Mouse (Mus musculus): Measurements from ENCODE around the gene Enpp5. TPM values are rescaled to one million over a fixed set of nuclear protein-coding genes. Genes with fewer than 3 reads are reported as not detected.

Enpp5 gene
- polyA plus RNA-seq (2015; fragmentation: Nextera tagmentation; extraction: Ambion mirVana): 7.0 and 8.0 TPM in 2 replicates

DNA sequence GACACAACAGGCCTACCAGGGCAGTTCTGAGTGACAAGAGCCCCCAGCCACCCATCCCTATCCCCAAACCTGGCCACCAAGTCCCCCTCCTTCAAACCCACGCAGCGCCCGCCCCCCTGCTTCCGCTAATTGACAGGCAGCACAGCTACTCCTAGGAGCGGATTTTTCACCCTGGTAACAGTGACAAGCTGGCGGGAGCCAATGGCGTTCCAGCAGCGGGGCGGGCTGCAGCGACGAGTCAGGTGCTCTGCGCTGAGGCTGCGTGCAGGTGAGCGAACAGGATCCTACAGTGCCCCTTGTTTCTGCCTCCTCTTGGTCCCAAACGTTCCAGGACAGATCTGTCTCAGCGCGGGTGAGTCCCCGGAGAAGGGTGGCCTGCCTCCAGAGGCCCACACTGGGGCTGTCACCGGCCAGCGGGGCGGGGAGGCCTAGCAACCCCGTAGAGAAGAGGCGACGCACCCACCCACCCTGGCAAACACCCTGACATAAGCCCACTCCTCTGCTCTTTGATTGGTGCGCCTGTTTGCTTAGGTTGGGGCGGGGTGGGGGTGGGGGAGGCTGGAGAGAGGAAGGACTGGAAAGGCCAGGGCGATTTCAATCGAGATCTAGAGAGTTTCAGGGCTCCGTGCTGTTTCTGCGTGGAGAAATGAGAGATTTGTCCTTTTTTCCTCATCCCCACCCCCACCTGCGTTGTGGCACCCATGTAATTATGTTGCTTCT is at the start of gene Enpp5:
Gene Enpp5, plus strand, starts transcription at position 183 of the 720 bp plus-strand sequence.
- under 1% methylated on average over 31 of the region's 31 CpGs for WGBS (ENCODE audit: insufficient replicate concordance)
- Histone ChIP-seq H3K9ac (peak within 1 kb of the TSS; percentile 28; the same call in 1 of the 2 replicates), H3K36me3 (replicated peaks) (no peaks in the 10 kb centered on the region), H3K4me1 (replicated peaks) (peaks cover 9% of the 10 kb centered on the region; the same call in 1 of the 2 replicates), H3K9me3 (replicated peaks) (no peaks in the 10 kb centered on the region), H3K27ac (replicated peaks) (peak within 1 kb of the TSS; percentile 76), H3K4me3 (replicated peaks) (peak within 1 kb of the TSS; percentile 60), H3K27me3 (no peaks in the 10 kb centered on the region), H3K4me2 (peak within 1 kb of the TSS; percentile 75)
- ATAC-seq (ENCODE audit: insufficient read depth): peak; percentile 88

DNA sequence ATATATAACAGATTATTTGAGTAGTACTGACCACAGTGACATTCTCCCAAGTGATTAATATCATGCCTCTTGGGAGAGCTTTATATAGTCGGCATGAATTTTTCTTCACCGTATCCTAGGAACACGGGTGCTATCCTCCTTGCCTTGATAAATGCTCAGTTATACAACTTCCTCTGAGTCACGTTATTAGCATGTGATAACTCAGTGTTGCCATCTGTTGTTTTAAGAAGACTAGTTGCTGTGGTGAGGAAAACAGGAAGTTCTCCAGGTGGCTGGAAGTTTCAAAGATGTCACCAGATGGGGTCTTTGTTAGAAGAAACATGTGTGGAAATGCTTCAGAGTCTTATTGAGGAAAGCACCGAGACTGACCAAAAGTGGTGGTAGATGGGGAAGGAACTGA is 49.0 kb upstream of the Enpp5 start:
- Histone ChIP-seq H3K36me3 (replicated peaks) (no peaks in the 10 kb centered on the region), H3K27me3 (no peaks in the 10 kb centered on the region), H3K4me3 (replicated peaks) (no peak overlapping the region), H3K9me3 (replicated peaks) (no peaks in the 10 kb centered on the region), H3K9ac (no peak overlapping the region), H3K4me2 (no peak overlapping the region), H3K27ac (replicated peaks) (no peak overlapping the region), H3K4me1 (replicated peaks) (no peaks in the 10 kb centered on the region)
- 32% methylated on average over 5 of the region's 5 CpGs for WGBS (ENCODE audit: insufficient replicate concordance)
- ATAC-seq (ENCODE audit: insufficient read depth): no peak

DNA sequence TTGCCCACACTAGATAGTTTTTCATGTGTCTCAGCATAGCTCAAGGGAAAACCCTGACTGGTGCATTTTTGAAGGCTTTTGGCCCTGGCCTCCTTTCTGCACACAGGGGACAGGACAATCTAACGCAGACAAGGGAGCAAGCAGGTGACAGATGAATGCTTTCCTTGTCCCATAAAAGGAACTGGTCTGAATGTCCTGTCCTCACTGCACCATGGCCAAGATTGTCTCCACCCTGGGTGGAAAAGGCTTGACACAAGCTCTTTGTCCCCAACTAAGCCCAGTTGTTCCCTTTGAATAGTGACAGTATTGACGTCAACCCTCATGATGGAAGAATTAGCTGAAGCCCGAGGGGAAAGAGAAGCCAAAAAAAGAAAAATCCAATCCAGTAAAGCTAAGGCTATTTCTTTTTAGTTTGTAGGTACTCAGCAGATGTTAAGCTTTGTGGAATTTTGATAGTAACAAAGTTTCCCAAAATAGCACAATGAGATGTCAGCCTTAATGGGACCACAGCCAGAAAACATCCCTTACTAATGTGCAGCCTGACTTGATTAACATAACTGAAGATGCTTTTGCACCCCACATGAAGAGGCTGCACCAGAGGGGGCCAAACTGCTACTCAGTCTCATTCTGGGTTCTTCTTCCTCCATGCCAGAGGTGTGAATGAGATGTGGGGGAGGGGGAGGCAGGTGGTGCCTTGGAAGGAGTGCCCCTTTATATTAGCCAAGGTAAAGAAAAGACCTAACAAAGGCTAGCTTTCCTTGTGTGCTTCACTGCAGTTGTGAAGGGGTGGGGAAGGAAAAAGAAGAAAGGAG is 47.6 kb upstream of the Enpp5 start:
- H3K36me3 ChIP-seq (replicated peaks): no peaks in the 10 kb centered on the region
- ATAC-seq (ENCODE audit: insufficient read depth): no peak
- no peaks in the 10 kb centered on the region for H3K9me3 ChIP-seq (replicated peaks)
- no peak overlapping the region for H3K9ac ChIP-seq
- no peaks in the 10 kb centered on the region for H3K4me1 ChIP-seq (replicated peaks)
- H3K27me3 ChIP-seq: no peaks in the 10 kb centered on the region
- H3K4me2 ChIP-seq: no peak overlapping the region
- 67% methylated on average over 3 of the region's 3 CpGs for WGBS (ENCODE audit: insufficient replicate concordance)
- H3K4me3 ChIP-seq (replicated peaks): no peak overlapping the region
- H3K27ac ChIP-seq (replicated peaks): no peak overlapping the region

DNA sequence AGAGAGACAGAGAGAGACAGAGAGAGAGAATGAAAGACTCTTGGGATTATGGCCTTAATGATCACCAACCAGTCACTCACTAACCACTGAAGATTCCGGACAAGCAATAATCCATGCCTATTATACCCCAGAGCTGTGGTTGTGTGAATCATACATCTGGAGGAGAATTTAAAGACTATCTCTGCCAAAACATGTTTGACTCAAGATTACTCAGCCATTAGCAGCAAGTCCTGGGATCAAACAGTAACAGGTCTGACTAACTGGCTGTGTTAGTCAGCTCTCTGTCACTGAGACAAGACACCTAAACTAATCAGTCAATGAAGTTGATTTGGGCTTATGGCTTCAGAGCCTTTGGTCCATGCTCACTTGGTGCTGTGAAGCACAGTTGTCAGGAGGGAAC is 43.6 kb upstream of the Enpp5 start:
- Histone ChIP-seq H3K36me3 (replicated peaks) (no peaks in the 10 kb centered on the region), H3K9me3 (replicated peaks) (no peaks in the 10 kb centered on the region), H3K4me2 (no peak overlapping the region), H3K27me3 (no peaks in the 10 kb centered on the region), H3K27ac (replicated peaks) (no peak overlapping the region), H3K4me3 (replicated peaks) (no peak overlapping the region), H3K4me1 (replicated peaks) (no peaks in the 10 kb centered on the region), H3K9ac (no peak overlapping the region)
- WGBS (ENCODE audit: insufficient replicate concordance): 62% methylated on average over 1 of the region's 1 CpGs
- ATAC-seq (ENCODE audit: insufficient read depth): no peak

DNA sequence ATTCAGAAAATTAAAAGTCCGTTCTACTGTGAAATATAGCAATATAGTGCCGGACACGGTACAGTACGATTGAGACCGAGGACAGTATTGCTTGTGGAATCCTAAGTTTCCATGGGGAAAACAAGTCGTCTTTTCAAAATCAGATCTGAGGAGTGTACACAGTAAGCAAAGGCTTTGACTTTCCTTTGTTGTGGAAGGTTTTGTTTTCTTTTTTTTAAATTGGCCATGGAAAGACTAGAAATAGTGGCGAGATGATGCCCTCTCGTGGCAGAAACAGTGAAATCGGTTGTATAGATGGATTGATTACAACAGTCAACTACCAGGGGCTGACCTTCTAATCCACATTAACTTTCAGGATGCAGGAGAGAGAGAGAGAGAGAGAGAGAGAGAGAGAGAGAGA is 40.0 kb upstream of the Enpp5 start:
- H3K9ac ChIP-seq: no peak overlapping the region
- H3K4me2 ChIP-seq: no peak overlapping the region
- no peak overlapping the region for H3K27ac ChIP-seq (replicated peaks)
- no peaks in the 10 kb centered on the region for H3K9me3 ChIP-seq (replicated peaks)
- 55% methylated on average over 9 of the region's 9 CpGs for WGBS (ENCODE audit: insufficient replicate concordance)
- H3K4me3 ChIP-seq (replicated peaks): no peak overlapping the region
- no peak for ATAC-seq (ENCODE audit: insufficient read depth)
- H3K27me3 ChIP-seq: no peaks in the 10 kb centered on the region
- no peaks in the 10 kb centered on the region for H3K36me3 ChIP-seq (replicated peaks)
- no peaks in the 10 kb centered on the region for H3K4me1 ChIP-seq (replicated peaks)

DNA sequence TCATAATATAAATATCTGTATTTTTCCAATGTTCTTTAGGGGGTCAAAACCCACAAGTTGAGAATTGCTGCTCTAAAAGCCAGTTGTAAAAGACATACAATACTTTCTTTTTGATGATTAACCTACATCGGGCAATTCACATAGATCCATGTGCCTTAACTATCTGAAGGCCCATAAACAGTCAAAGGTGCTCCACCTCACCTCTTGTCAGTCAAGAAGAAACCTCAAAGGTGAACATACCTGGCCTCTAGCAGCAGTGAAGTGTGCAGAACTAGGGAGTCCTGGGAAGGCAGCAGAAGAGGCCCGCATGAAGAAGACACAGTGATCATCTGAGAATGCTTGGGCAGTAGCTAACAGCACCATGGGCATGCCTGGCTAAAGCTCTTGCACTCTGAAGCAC is 38.2 kb upstream of the Enpp5 start:
- WGBS (ENCODE audit: insufficient replicate concordance): 68% methylated on average over 2 of the region's 2 CpGs
- Histone ChIP-seq H3K9me3 (replicated peaks) (no peaks in the 10 kb centered on the region), H3K27me3 (no peaks in the 10 kb centered on the region), H3K4me1 (replicated peaks) (no peaks in the 10 kb centered on the region), H3K9ac (no peak overlapping the region), H3K36me3 (replicated peaks) (no peaks in the 10 kb centered on the region), H3K4me3 (replicated peaks) (no peak overlapping the region), H3K4me2 (no peak overlapping the region), H3K27ac (replicated peaks) (no peak overlapping the region)
- ATAC-seq (ENCODE audit: insufficient read depth): no peak

DNA sequence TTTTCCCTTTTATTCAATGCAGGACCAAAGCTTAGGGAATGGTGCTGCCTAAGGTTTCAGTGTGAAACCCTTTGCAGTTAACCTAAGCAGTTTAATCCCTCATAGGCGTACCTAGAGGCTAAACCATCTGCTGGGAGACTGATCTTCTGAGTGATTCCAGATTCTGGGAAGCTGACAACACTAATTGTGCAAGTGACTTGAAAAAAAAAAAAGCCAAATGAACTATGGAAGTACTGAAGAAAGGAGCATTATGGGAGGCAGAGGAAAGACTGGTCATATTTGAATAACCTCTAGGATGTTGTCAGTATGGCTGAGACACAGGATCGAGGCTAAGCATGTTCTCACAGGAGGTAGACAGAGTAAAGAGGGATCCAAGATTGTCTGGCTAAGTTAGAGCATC is 36.3 kb upstream of the Enpp5 start:
- H3K27me3 ChIP-seq: no peaks in the 10 kb centered on the region
- no peaks in the 10 kb centered on the region for H3K9me3 ChIP-seq (replicated peaks)
- no peaks in the 10 kb centered on the region for H3K36me3 ChIP-seq (replicated peaks)
- H3K4me3 ChIP-seq (replicated peaks): no peak overlapping the region
- no peak for ATAC-seq (ENCODE audit: insufficient read depth)
- 52% methylated on average over 2 of the region's 2 CpGs for WGBS (ENCODE audit: insufficient replicate concordance)
- H3K4me2 ChIP-seq: no peak overlapping the region
- H3K4me1 ChIP-seq (replicated peaks): no peaks in the 10 kb centered on the region
- no peak overlapping the region for H3K9ac ChIP-seq
- H3K27ac ChIP-seq (replicated peaks): no peak overlapping the region

DNA sequence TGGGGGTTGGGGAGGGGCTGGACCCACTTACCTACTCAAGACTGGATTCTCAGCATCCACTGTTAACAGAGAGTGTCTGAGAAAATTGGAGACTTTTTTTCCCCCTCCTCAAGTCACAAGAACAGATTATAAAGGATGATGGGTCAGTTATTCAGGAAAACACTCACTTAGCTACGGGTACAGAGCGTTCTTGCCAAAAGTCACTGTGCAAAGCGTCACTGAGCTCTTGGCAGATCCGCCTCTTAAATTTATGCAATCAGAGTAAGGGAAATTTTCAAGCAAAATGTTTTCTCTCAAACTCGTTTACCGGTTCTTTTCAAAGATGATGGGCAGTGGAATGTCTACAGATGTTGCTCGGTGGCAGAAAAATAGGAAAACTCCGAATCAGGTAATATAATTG is 35.8 kb upstream of the Enpp5 start:
- ATAC-seq (ENCODE audit: insufficient read depth): no peak
- Histone ChIP-seq H3K27ac (replicated peaks) (no peak overlapping the region), H3K9me3 (replicated peaks) (no peaks in the 10 kb centered on the region), H3K36me3 (replicated peaks) (no peaks in the 10 kb centered on the region), H3K9ac (no peak overlapping the region), H3K4me2 (no peak overlapping the region), H3K4me1 (replicated peaks) (no peaks in the 10 kb centered on the region), H3K27me3 (no peaks in the 10 kb centered on the region), H3K4me3 (replicated peaks) (no peak overlapping the region)
- 63% methylated on average over 8 of the region's 8 CpGs for WGBS (ENCODE audit: insufficient replicate concordance)

DNA sequence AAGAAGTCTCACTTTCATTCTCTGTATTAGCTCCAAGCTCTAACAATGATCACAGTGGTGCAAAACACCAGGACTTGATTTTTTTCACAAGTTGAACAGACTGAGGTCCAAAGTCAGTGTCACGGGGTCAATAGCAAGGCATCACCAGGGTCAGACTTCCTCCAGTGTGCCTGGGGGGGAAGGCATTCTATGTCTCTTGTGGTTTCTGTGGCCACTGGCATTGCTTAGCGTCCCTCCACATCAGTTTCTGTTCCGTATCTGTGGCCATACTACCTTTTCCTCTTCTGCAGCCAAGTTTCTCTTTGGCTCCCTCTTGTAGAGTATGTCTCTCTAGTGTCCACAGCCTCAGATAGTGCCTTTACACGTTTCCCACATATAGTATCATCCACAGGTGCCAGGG is 25.2 kb upstream of the Enpp5 start:
- Histone ChIP-seq H3K27ac (replicated peaks) (no peak overlapping the region), H3K4me3 (replicated peaks) (no peak overlapping the region), H3K4me2 (no peak overlapping the region), H3K36me3 (replicated peaks) (no peaks in the 10 kb centered on the region), H3K9ac (no peak overlapping the region), H3K4me1 (replicated peaks) (peaks cover 4% of the 10 kb centered on the region; the same call in 1 of the 2 replicates), H3K9me3 (replicated peaks) (no peaks in the 10 kb centered on the region), H3K27me3 (no peaks in the 10 kb centered on the region)
- 11% methylated on average over 4 of the region's 4 CpGs for WGBS (ENCODE audit: insufficient replicate concordance)
- ATAC-seq (ENCODE audit: insufficient read depth): no peak

DNA sequence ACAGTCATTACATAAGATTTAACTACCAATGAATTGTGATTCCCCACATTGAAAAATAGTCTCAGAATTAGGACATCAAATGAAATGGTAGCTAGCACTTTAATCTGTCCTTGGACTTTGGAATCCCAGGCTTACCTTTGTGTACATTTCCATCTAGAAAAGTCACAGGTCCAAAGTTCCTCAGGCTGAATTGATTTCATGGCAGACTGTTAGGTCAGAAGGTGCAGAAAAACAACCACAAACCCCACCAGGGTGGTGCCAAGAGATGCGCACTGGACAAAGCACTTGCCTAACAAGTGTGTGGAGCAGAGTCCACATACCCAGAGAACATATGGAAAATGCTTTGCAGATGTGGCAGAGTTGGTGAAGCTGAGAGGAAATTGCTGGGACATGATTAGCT is 21.5 kb upstream of the Enpp5 start:
- Histone ChIP-seq H3K27ac (replicated peaks) (no peak overlapping the region), H3K36me3 (replicated peaks) (no peaks in the 10 kb centered on the region), H3K27me3 (no peaks in the 10 kb centered on the region), H3K4me3 (replicated peaks) (no peak overlapping the region), H3K9me3 (replicated peaks) (no peaks in the 10 kb centered on the region), H3K9ac (no peak overlapping the region), H3K4me2 (no peak overlapping the region), H3K4me1 (replicated peaks) (peaks cover 4% of the 10 kb centered on the region; the same call in 1 of the 2 replicates)
- ATAC-seq (ENCODE audit: insufficient read depth): no peak
- 71% methylated on average over 1 of the region's 1 CpGs for WGBS (ENCODE audit: insufficient replicate concordance)

DNA sequence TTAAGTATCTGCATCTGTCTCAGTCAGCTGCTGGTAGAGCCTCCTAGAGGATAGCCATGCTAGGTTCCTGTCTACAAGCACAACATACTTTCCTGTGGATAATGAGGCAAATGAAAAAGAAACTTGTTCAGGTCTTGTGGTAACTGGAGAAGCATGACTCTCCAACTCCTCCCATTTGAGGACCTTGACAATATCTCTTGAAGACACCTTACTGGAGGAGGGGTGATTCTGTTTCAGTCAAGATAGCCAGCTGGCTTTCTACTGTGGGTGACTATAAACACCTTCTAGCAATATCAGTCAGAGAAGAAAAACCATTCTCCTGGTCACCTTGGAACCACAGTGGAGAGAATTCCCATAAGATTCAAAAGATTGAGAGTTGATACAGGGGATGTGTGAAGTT is 20.5 kb upstream of the Enpp5 start:
- H3K9me3 ChIP-seq (replicated peaks): no peaks in the 10 kb centered on the region
- no peaks in the 10 kb centered on the region for H3K36me3 ChIP-seq (replicated peaks)
- H3K4me3 ChIP-seq (replicated peaks): no peak overlapping the region
- no peaks in the 10 kb centered on the region for H3K27me3 ChIP-seq
- no peak for ATAC-seq (ENCODE audit: insufficient read depth)
- no peak overlapping the region for H3K4me2 ChIP-seq
- no peak overlapping the region for H3K27ac ChIP-seq (replicated peaks)
- H3K4me1 ChIP-seq (replicated peaks): peaks cover 4% of the 10 kb centered on the region; the same call in 1 of the 2 replicates
- H3K9ac ChIP-seq: no peak overlapping the region

Measured in liver, embryonic 15.5 days (tissue).